Mouse (Mus musculus) MEL (cell line): ENCODE results near the gene Aldh5a1. TPM values are rescaled to one million over a fixed set of nuclear protein-coding genes. Genes with fewer than 3 reads are reported as not detected.

Experiments used
- DNase-seq: peaks from one replicate; pipeline ENCODE4 v3.0.0; 2011; ENCODE audit warnings: low read depth, low spot score
- H3K27ac ChIP-seq: 2 replicates; pipeline ENCODE4 v1.5.1; 2012; ENCODE audit warnings: low read depth, mild to moderate bottlenecking, control low read depth, low read length, moderate library complexity; ENCODE audit not compliant: control insufficient read depth
- H3K27me3 ChIP-seq, 2 experiments: fragments of 150-350 bp in 1 of 2; sonication (generic) in 1 of 2; 2 replicates each; pipeline ENCODE4 v1.6.1; 2012; ENCODE audit warnings: low read length in 2 of 2, mild to moderate bottlenecking in 2 of 2, improper control_type of control experiment in 1 of 2, moderate library complexity in 1 of 2; ENCODE audit not compliant: insufficient read depth in 2 of 2, control insufficient read depth in 1 of 2
- H3K36me3 ChIP-seq, 2 experiments: 2 replicates each; pipeline ENCODE4 v1.6.1; 2012 to 2014; ENCODE audit warnings: low read length in 2 of 2, improper control_type of control experiment in 1 of 2, inconsistent platforms in 1 of 2, mild to moderate bottlenecking in 1 of 2; ENCODE audit not compliant: insufficient read depth in 2 of 2, control insufficient read depth in 1 of 2
- H3K4me1 ChIP-seq, 2 experiments: fragments of 150-350 bp in 1 of 2; sonication (generic) in 1 of 2; 2 replicates each; pipeline ENCODE4 v1.6.1; 2012; ENCODE audit warnings: low read length in 2 of 2, improper control_type of control experiment in 1 of 2, mild to moderate bottlenecking in 1 of 2; ENCODE audit not compliant: insufficient read depth in 2 of 2, control insufficient read depth in 1 of 2
- H3K4me3 ChIP-seq, 2 experiments: fragments of 150-350 bp in 1 of 2; sonication (generic) in 1 of 2; 2 replicates each; pipeline ENCODE4 v1.5.1; 2012; ENCODE audit warnings: low read depth in 2 of 2, low read length in 2 of 2, mild to moderate bottlenecking in 2 of 2, moderate library complexity in 2 of 2, control low read depth in 1 of 2, improper control_type of control experiment in 1 of 2; ENCODE audit not compliant: control insufficient read depth in 1 of 2, insufficient read depth in 1 of 2
- H3K79me2 ChIP-seq: 2 replicates; pipeline ENCODE4 v1.6.1; 2012; ENCODE audit warnings: mild to moderate bottlenecking, low read length, moderate library complexity; ENCODE audit not compliant: control insufficient read depth, poor library complexity, insufficient read depth
- H3K9ac ChIP-seq: 2 replicates; pipeline ENCODE4 v1.6.1; 2012; ENCODE audit warnings: low read depth, mild to moderate bottlenecking, control low read depth, low read length, moderate library complexity; ENCODE audit not compliant: control insufficient read depth, poor library complexity, severe bottlenecking
- H3K9me3 ChIP-seq: fragments of 150-350 bp; sonication (generic); replicated peaks from 2 replicates; pipeline ENCODE4 v1.6.1; 2012; ENCODE audit warnings: mild to moderate bottlenecking, low read length, improper control_type of control experiment, moderate library complexity; ENCODE audit not compliant: insufficient read depth
- BHLHE40 ChIP-seq: IDR thresholded peaks from 2 replicates; pipeline ENCODE4 v1.6.1; 2012; ENCODE audit warnings: low read depth, mild to moderate bottlenecking, inconsistent platforms, low read length, improper control_type of control experiment, borderline replicate concordance
- CHD1 ChIP-seq: IDR thresholded peaks from 2 replicates; pipeline ENCODE4 v1.6.1; 2012; ENCODE audit warnings: low read depth, mild to moderate bottlenecking, inconsistent platforms, low read length, improper control_type of control experiment
- CHD2 ChIP-seq: IDR thresholded peaks from 2 replicates; pipeline ENCODE4 v1.6.1; 2011; ENCODE audit warnings: low read length, improper control_type of control experiment
- CTCF ChIP-seq, 3 experiments: IDR thresholded peaks in 2 of 3; conservative IDR thresholded peaks in 1 of 3; 2 replicates each; pipeline ENCODE4 v1.5.1; 2011 to 2012; ENCODE audit warnings: low read length in 3 of 3, low read depth in 2 of 3, mild to moderate bottlenecking in 2 of 3, improper control_type of control experiment in 1 of 3, inconsistent platforms in 1 of 3, mixed read lengths in 1 of 3, moderate library complexity in 1 of 3; ENCODE audit not compliant: control insufficient read depth in 1 of 3, insufficient read depth in 1 of 3, poor library complexity in 1 of 3, severe bottlenecking in 1 of 3
- ELF1 ChIP-seq: IDR thresholded peaks from 2 replicates; pipeline ENCODE4 v1.6.1; 2014; ENCODE audit warnings: low read depth, mild to moderate bottlenecking, inconsistent platforms, low read length, improper control_type of control experiment, moderate library complexity
- EP300 ChIP-seq, 2 experiments: IDR thresholded peaks; 2 replicates each; pipeline ENCODE4 v1.6.1; 2011; ENCODE audit warnings: improper control_type of control experiment in 2 of 2, low read length in 2 of 2, low read depth in 1 of 2, mild to moderate bottlenecking in 1 of 2
- GABPA ChIP-seq: IDR thresholded peaks from 2 replicates; pipeline ENCODE4 v1.6.1; 2012; ENCODE audit warnings: low read depth, mild to moderate bottlenecking, inconsistent platforms, low read length, improper control_type of control experiment, moderate library complexity
- GATA1 ChIP-seq: IDR thresholded peaks from 2 replicates; pipeline ENCODE4 v1.6.1; 2011; ENCODE audit warnings: low read depth, low read length, improper control_type of control experiment
- HCFC1 ChIP-seq: IDR thresholded peaks from 2 replicates; pipeline ENCODE4 v1.6.1; 2012; ENCODE audit warnings: low read depth, mild to moderate bottlenecking, inconsistent platforms, low read length, improper control_type of control experiment, moderate library complexity
- KAT2A ChIP-seq: conservative IDR thresholded peaks from 2 replicates; pipeline ENCODE4 v1.6.1; 2012; ENCODE audit warnings: low read depth, low read length, improper control_type of control experiment, inconsistent platforms
- MAX ChIP-seq: IDR thresholded peaks from 2 replicates; pipeline ENCODE4 v1.6.1; 2011; ENCODE audit warnings: low read length, improper control_type of control experiment
- MEF2A ChIP-seq: IDR thresholded peaks from 2 replicates; pipeline ENCODE4 v1.6.1; 2014; ENCODE audit warnings: low read depth, mild to moderate bottlenecking, inconsistent platforms, low read length, improper control_type of control experiment; ENCODE audit not compliant: poor library complexity, insufficient replicate concordance, severe bottlenecking; ENCODE audit errors: extremely low read depth
- MXI1 ChIP-seq: IDR thresholded peaks from 2 replicates; pipeline ENCODE4 v1.6.1; 2011; ENCODE audit warnings: mild to moderate bottlenecking, low read depth, low read length, improper control_type of control experiment
- MYB ChIP-seq: IDR thresholded peaks from 2 replicates; pipeline ENCODE4 v1.6.1; 2011; ENCODE audit warnings: mild to moderate bottlenecking, low read depth, low read length, improper control_type of control experiment
- NELFE ChIP-seq: IDR thresholded peaks from 2 replicates; pipeline ENCODE4 v1.6.1; 2011; ENCODE audit warnings: low read depth, low read length, improper control_type of control experiment
- POLR2AphosphoS2 ChIP-seq: IDR thresholded peaks from 2 replicates; pipeline ENCODE4 v1.6.1; 2011; ENCODE audit warnings: low read length, improper control_type of control experiment
- POLR2AphosphoS5 ChIP-seq: IDR thresholded peaks from 2 replicates; pipeline ENCODE4 v1.6.1; 2012; ENCODE audit warnings: low read depth, borderline replicate concordance, mild to moderate bottlenecking, inconsistent platforms, low read length, moderate library complexity, mixed read lengths
- RAD21 ChIP-seq: IDR thresholded peaks from 2 replicates; pipeline ENCODE4 v1.6.1; 2011; ENCODE audit warnings: mild to moderate bottlenecking, low read depth, low read length, improper control_type of control experiment
- RCOR1 ChIP-seq: IDR thresholded peaks from 2 replicates; pipeline ENCODE4 v1.6.1; 2012; ENCODE audit warnings: low read depth, mild to moderate bottlenecking, inconsistent platforms, low read length, improper control_type of control experiment
- SMC3 ChIP-seq: IDR thresholded peaks from 2 replicates; pipeline ENCODE4 v1.6.1; 2011; ENCODE audit warnings: low read depth, low read length, improper control_type of control experiment
- TAL1 ChIP-seq: IDR thresholded peaks from 2 replicates; pipeline ENCODE4 v1.6.1; 2012; ENCODE audit warnings: mild to moderate bottlenecking, inconsistent platforms, low read length, moderate library complexity, mixed read lengths
- TBP ChIP-seq: IDR thresholded peaks from 2 replicates; pipeline ENCODE4 v1.8.0; 2011; ENCODE audit warnings: low read depth, low read length, improper control_type of control experiment
- USF1 ChIP-seq: IDR thresholded peaks from 2 replicates; pipeline ENCODE4 v1.6.1; 2014; ENCODE audit warnings: low read depth, mild to moderate bottlenecking, inconsistent platforms, low read length, improper control_type of control experiment, moderate library complexity
- USF2 ChIP-seq, 2 experiments: IDR thresholded peaks; 2 replicates each; pipeline ENCODE4 v1.6.1; 2011 to 2012; ENCODE audit warnings: improper control_type of control experiment in 2 of 2, low read length in 2 of 2, borderline replicate concordance in 1 of 2, inconsistent platforms in 1 of 2, low read depth in 1 of 2, mild to moderate bottlenecking in 1 of 2; ENCODE audit not compliant: insufficient read depth in 1 of 2
- ZC3H11A ChIP-seq: IDR thresholded peaks from 2 replicates; pipeline ENCODE4 v1.6.1; 2012; ENCODE audit warnings: low read depth, mild to moderate bottlenecking, inconsistent platforms, low read length, improper control_type of control experiment
- ZNF384 ChIP-seq: IDR thresholded peaks from 2 replicates; pipeline ENCODE4 v1.6.1; 2012; ENCODE audit warnings: low read depth, mild to moderate bottlenecking, inconsistent platforms, low read length, improper control_type of control experiment
- polyA plus RNA-seq, 2 experiments: library from polyadenylated mRNA; stranded (reverse) in 1 of 2; unstranded in 1 of 2; fragments of >175 nt in 1 of 2; fragments of >200 nt in 1 of 2; gene quantifications; 2 replicates each; pipeline versions ENCODE4 v1.2.1 to v1.2.4; 2012; ENCODE audit warnings: low replicate concordance in 2 of 2, low read depth in 1 of 2; ENCODE audit not compliant: insufficient read length in 2 of 2, insufficient read depth in 1 of 2, missing spikeins in 1 of 2
- total RNA-seq: library from RNA; depleted of rRNA; stranded (reverse); fragments of 300-350 nt; gene quantifications from 2 replicates; pipeline ENCODE4 v1.2.3, GENCODE M21; 2012

The Aldh5a1 gene
- total and polyA plus RNA-seq, 3 experiments: 0.04 to 0.15 TPM; not detected in 1

DNA sequence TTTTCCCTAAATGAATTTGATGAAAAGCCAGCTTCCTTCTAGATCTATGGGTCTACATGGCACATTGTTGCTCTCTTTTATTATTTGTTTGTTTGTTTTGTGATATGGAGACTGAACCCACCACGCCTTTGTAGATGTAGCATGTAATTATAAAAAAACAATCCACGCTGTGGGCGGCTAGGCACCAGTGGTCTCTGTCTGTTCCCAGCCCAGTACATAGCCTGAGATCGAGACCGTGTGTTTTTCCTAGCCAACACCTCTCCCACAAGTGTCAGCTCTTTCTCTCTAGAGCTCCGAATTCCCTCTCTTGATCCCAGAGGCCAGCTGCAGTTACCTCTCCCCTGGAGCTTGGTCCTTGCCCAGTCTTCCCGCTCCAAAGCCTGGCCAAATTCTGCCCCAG lies 69.2 kb downstream of the Aldh5a1 start:
- H3K27ac ChIP-seq: no peak overlapping the region
- peaks cover 0 to 1% of the 10 kb centered on the region in 2 experiments; a peak in 1 of 4 replicates for H3K27me3 ChIP-seq
- no peak overlapping the region for H3K9ac ChIP-seq
- H3K4me1 ChIP-seq: peaks cover 0 to 3% of the 10 kb centered on the region in 2 experiments; a peak in 1 of 4 replicates
- no peaks in the 10 kb centered on the region for H3K36me3 ChIP-seq
- no peaks in the 10 kb centered on the region for H3K9me3 ChIP-seq
- H3K79me2 ChIP-seq: no peaks in the 10 kb centered on the region
- no peak overlapping the region for H3K4me3 ChIP-seq
- DNase-seq: no peak
- TF ChIP-seq ELF1 (no peak), CHD2 (no peak), MXI1 (no peak), ZNF384 (no peak), RCOR1 (no peak), NELFE (no peak), TAL1 (no peak), KAT2A (no peak), USF2 (IDR thresholded peaks at IDR 0.05; ENCODE audit: borderline replicate concordance in 1 of 2, insufficient read depth in 1 of 2, low read depth in 1 of 2, low read length in 2 of 2) (no peak), POLR2AphosphoS2 (no peak), EP300 (IDR thresholded peaks at IDR 0.05; ENCODE audit: low read depth in 1 of 2, low read length in 2 of 2) (no peak), ZC3H11A (no peak), TBP (no peak), GABPA (no peak), SMC3 (no peak), POLR2AphosphoS5 (no peak), MAX (no peak), BHLHE40 (no peak)

DNA sequence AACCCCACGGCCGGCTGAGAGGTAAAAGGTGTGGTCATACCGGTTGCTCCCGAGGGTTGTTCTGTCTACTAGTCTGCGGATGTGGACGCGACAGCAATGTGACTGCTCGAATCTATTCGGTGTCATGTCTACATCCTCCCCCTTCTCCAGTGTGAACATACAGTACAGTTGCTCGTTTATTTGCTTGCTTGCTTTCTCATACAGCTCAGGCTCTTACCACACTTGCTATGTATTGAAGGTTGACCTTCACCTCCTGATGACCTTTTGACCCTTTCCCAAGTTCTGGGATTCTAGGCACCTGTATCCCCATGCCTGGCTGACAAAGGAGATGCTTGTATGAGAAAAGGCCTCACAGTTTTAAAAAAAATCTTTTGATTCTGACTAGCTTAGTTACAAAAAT lies 69.7 kb downstream of the Aldh5a1 start:
- no peak for DNase-seq
- no peak for TF ChIP-seq USF1
- TF ChIP-seq GATA1: no peak
- no peak for TF ChIP-seq POLR2AphosphoS2
- TF ChIP-seq MYB: no peak
- TF ChIP-seq MEF2A: no peak
- no peak for TF ChIP-seq CTCF (IDR thresholded peaks at IDR 0.05 in 2 of 3, conservative IDR thresholded peaks at IDR 0.05 in 1 of 3; ENCODE audit: control insufficient read depth in 1 of 3, insufficient read depth in 1 of 3, low read depth in 2 of 3, low read length in 3 of 3, poor library complexity in 1 of 3, severe bottlenecking in 1 of 3)
- no peak for TF ChIP-seq MAX
- TF ChIP-seq POLR2AphosphoS5: no peak
- no peak for TF ChIP-seq CHD1
- no peak for TF ChIP-seq HCFC1
- TF ChIP-seq NELFE: no peak
- no peak for TF ChIP-seq RAD21
- TF ChIP-seq MXI1: no peak
- TF ChIP-seq, all 39 proteins: peak for 0

More for the DNA sequence above, 69.7 kb downstream of the Aldh5a1 start:
- Histone ChIP-seq H3K79me2 (no peaks in the 10 kb centered on the region), H3K9me3 (no peaks in the 10 kb centered on the region), H3K36me3 (no peaks in the 10 kb centered on the region), H3K27me3 (peaks cover 0 to 1% of the 10 kb centered on the region in 2 experiments; a peak in 1 of 4 replicates), H3K27ac (no peak overlapping the region), H3K4me3 (no peak overlapping the region), H3K9ac (no peak overlapping the region), H3K4me1 (peaks cover 0 to 3% of the 10 kb centered on the region in 2 experiments; a peak in 1 of 4 replicates)
